28 mouse cellular contexts compared by ENCODE assay signal in the genomic region with DNA sequence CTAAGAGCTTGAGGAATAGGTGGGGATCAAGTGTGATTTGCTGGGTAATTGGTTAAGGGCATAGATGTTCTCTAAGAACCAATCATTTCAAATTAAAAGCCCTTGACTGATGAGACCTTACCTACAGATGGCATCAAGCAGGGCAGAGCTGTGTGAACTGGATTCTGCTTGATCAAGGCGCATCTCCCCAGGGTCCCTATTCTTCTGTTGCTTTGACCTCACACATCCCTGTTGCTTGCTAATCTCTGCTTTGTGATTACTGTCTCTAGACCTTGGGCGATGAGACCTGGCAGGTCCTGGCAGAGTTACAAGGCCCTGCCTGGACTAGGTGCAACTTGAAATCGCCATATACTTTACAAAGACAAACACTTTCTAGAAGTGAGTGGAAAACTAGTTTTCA. TPM values are rescaled to one million over a fixed set of nuclear protein-coding genes. Genes with fewer than 3 reads are reported as not detected.
A peak's percentile ranks its signal among the peaks of the same experiment; 100 is the strongest.
DNase-seq lines count a peak whose midpoint lies in the region; ATAC-seq and TF ChIP-seq lines count a peak whose summit lies in the region.
"Had no signal": no experiment of that assay in that cellular context is flagged by ENCODE, and none has a peak within 500 bp of the region (broad histone marks: within the 10 kb centered on the region; RNA-seq: fewer than 3 reads in every experiment).

No protein-coding gene starts in this region.

- in situ Hi-C loops in ES-E14 (cut with MboI; ENCODE audit: low sequenced_read_pairs in 2 of 2, unreplicated experiment in 2 of 2): no loop called here

- WGBS in heart, embryonic 13.5 days: 47% methylated on average over 3 of the region's 3 CpGs
- WGBS in kidney, postnatal 0 days: 87% methylated on average over 3 of the region's 3 CpGs
- 38% methylated on average over 3 of the region's 3 CpGs for WGBS in forebrain, postnatal 0 days

- intact Hi-C loops in heart, postnatal 25 days (cut with DNase I): loop anchor here (5.0 kb wide), 1 partner anchor 38 kb away; no protein-coding TSS in a partner anchor

- H3K4me1 ChIP-seq in heart, embryonic 13.5 days: peaks cover 31% of the 10 kb centered on the region
- H3K4me1 ChIP-seq in kidney, postnatal 0 days (replicated peaks; ENCODE audit: insufficient read depth, low read length): peaks cover 16% of the 10 kb centered on the region; the same call in 1 of the 2 replicates
- H3K4me1 ChIP-seq in ES-E14 (ENCODE audit: control insufficient read depth in 2 of 2, insufficient read depth in 2 of 2, low read length in 2 of 2, poor library complexity in 1 of 2): peaks cover 0 to 5% of the 10 kb centered on the region in 2 experiments; a peak in 1 of 4 replicates
- H3K4me1 ChIP-seq in forebrain, postnatal 0 days (ENCODE audit: insufficient read depth): no peaks in the 10 kb centered on the region
- H3K4me1 ChIP-seq: forebrain, embryonic 13.5 days; liver, embryonic 12.5 days had no signal

- H3K9ac ChIP-seq in heart, embryonic 13.5 days: no peak overlapping the region
- H3K9ac ChIP-seq in kidney, postnatal 0 days (ENCODE audit: low read depth, low read length): no peak overlapping the region
- no peak overlapping the region for H3K9ac ChIP-seq in ES-E14 (ENCODE audit: insufficient read depth, low read depth, low read length, poor library complexity, severe bottlenecking)
- no peak overlapping the region for H3K9ac ChIP-seq in forebrain, postnatal 0 days
- H3K9ac ChIP-seq: forebrain, embryonic 13.5 days; liver, embryonic 12.5 days; liver, postnatal 0 days; neural tube, embryonic 15.5 days had no signal

- H3K4me3 ChIP-seq in heart, embryonic 13.5 days: no peak overlapping the region
- no peak overlapping the region for H3K4me3 ChIP-seq in kidney, postnatal 0 days (replicated peaks; ENCODE audit: low read depth, low read length)
- no peak overlapping the region for H3K4me3 ChIP-seq in ES-E14 (ENCODE audit: insufficient read depth in 1 of 2, low read depth in 1 of 2, low read length in 2 of 2, poor library complexity in 1 of 2, severe bottlenecking in 1 of 2)
- H3K4me3 ChIP-seq in forebrain, postnatal 0 days (ENCODE audit: low read depth, low read length): no peak overlapping the region
- H3K4me3 ChIP-seq: forebrain, embryonic 13.5 days; liver, embryonic 12.5 days; neural tube, embryonic 15.5 days had no signal

- DNase-seq in heart, postnatal 25 days (ENCODE audit: low spot score): no peak
- DNase-seq in kidney, postnatal 0 days (ENCODE audit: low spot score): no peak
- no peak for DNase-seq in kidney, postnatal 10 days
- peak; percentile 21 for DNase-seq in ES-E14 (ENCODE audit: low read depth, low spot score)
- no peak for DNase-seq in frontal cortex, adult 2 months (ENCODE audit: extremely low spot score in 1 of 2, low spot score in 1 of 2)
- no peak for DNase-seq in forebrain, postnatal 0 days
- DNase-seq: adrenal gland, postnatal 10 days; cerebellum, adult 11 months; cerebellum, adult 9-10 months; cerebellum, postnatal 36 days; heart, postnatal 14 days; kidney, postnatal 4 days; left cerebral cortex, postnatal 4 days; liver, postnatal 0 days; retina, postnatal 1 day; right cerebral cortex, postnatal 14 days; thymus, adult 2 months; thymus, postnatal 36 days had no signal

- no peaks in the 10 kb centered on the region for H3K9me3 ChIP-seq in heart, embryonic 13.5 days
- H3K9me3 ChIP-seq in kidney, postnatal 0 days (replicated peaks; ENCODE audit: low read length): no peaks in the 10 kb centered on the region
- H3K9me3 ChIP-seq in ES-E14 (ENCODE audit: control insufficient read depth, insufficient read depth, low read depth, low read length): no peaks in the 10 kb centered on the region
- H3K9me3 ChIP-seq in forebrain, postnatal 0 days (ENCODE audit: low read length): no peaks in the 10 kb centered on the region
- H3K9me3 ChIP-seq: forebrain, embryonic 13.5 days; heart, embryonic 10.5 days; liver, embryonic 12.5 days; neural tube, embryonic 15.5 days had no signal

- peak overlapping the region; percentile 71 for H3K4me2 ChIP-seq in heart, embryonic 13.5 days
- 0 out of 2 replicates have a peak overlapping the region, but pooled peaks have one; percentile 50 for H3K4me2 ChIP-seq in kidney, postnatal 0 days (ENCODE audit: low read length)
- H3K4me2 ChIP-seq in forebrain, postnatal 0 days (ENCODE audit: low read depth): no peak overlapping the region
- H3K4me2 ChIP-seq: forebrain, embryonic 13.5 days; liver, embryonic 12.5 days had no signal

- no peaks in the 10 kb centered on the region for H3K36me3 ChIP-seq in heart, embryonic 13.5 days
- no peaks in the 10 kb centered on the region for H3K36me3 ChIP-seq in kidney, postnatal 0 days (ENCODE audit: insufficient read depth, low read length)
- H3K36me3 ChIP-seq in ES-E14 (ENCODE audit: control insufficient read depth, insufficient read depth, low read length, poor library complexity, severe bottlenecking): no peaks in the 10 kb centered on the region
- H3K36me3 ChIP-seq in forebrain, postnatal 0 days (ENCODE audit: insufficient read depth): no peaks in the 10 kb centered on the region
- H3K36me3 ChIP-seq: heart, embryonic 10.5 days; liver, embryonic 12.5 days; neural tube, embryonic 15.5 days had no signal

- no peak for TF ChIP-seq CTCF in kidney, postnatal 0 days (IDR thresholded peaks at IDR 0.05; ENCODE audit: low read depth)
- no peak for TF ChIP-seq CTCF in forebrain, postnatal 0 days (IDR thresholded peaks at IDR 0.05; ENCODE audit: low read depth)

- H3K27ac ChIP-seq in heart, embryonic 13.5 days (replicated peaks): no peak overlapping the region
- no peak overlapping the region for H3K27ac ChIP-seq in kidney, postnatal 0 days
- no peak overlapping the region for H3K27ac ChIP-seq in ES-E14 (ENCODE audit: insufficient read depth, low read depth, low read length, poor library complexity, severe bottlenecking)
- no peak overlapping the region for H3K27ac ChIP-seq in forebrain, postnatal 0 days (ENCODE audit: low read depth, low read length)
- H3K27ac ChIP-seq: forebrain, embryonic 13.5 days; heart, embryonic 10.5 days; hindbrain, postnatal 0 days; liver, embryonic 12.5 days; macrophage; neural tube, embryonic 15.5 days had no signal

- ATAC-seq in heart, embryonic 13.5 days (ENCODE audit: extremely low read depth, insufficient number of reproducible peaks, low FRiP score, low TSS enrichment): no peak
- ATAC-seq in kidney, postnatal 0 days (replicated peaks; ENCODE audit: low FRiP score, low read depth): no peak
- no peak for ATAC-seq in forebrain, postnatal 0 days
- ATAC-seq: CD4-positive, CD25-positive, alpha-beta regulatory T cell, adult 4 months; forebrain, embryonic 13.5 days; hindbrain, postnatal 0 days; intestine, postnatal 0 days; liver, embryonic 12.5 days; liver, postnatal 0 days; lung, postnatal 0 days had no signal

- no peaks in the 10 kb centered on the region for H3K27me3 ChIP-seq in heart, embryonic 13.5 days (replicated peaks)
- H3K27me3 ChIP-seq in kidney, postnatal 0 days (ENCODE audit: insufficient read depth, low read length): no peaks in the 10 kb centered on the region
- H3K27me3 ChIP-seq in forebrain, postnatal 0 days (ENCODE audit: insufficient read depth, low read length): peaks cover 21% of the 10 kb centered on the region

TF ChIP-seq in ES-E14, 5 proteins besides CTCF, POLR2A, EP300 and RAD21:
- TF ChIP-seq HCFC1 (IDR thresholded peaks at IDR 0.05; ENCODE audit: borderline replicate concordance, insufficient read depth, low read length): no peak
- TF ChIP-seq ZNF384 (IDR thresholded peaks at IDR 0.05; ENCODE audit: low read depth, low read length): no peak
- TF ChIP-seq ZC3H11A (IDR thresholded peaks at IDR 0.05; ENCODE audit: borderline replicate concordance, low read depth, low read length): no peak
- TF ChIP-seq CHD2 (IDR thresholded peaks at IDR 0.05; ENCODE audit: low read depth, low read length): no peak
- no peak for TF ChIP-seq MAFK (IDR thresholded peaks at IDR 0.05; ENCODE audit: insufficient read depth, low read depth, low read length)

RNA-seq across cellular contexts. Expression of gene Ets1, which starts 9.0 kb away (rescaled TPM):
- polyA plus RNA-seq in heart, embryonic 13.5 days (2015; fragmentation: Nextera tagmentation; extraction: Ambion mirVana): 46.9 and 48.3 TPM in 2 replicates
- 10 to 100 TPM; 64.3 to 67.1 TPM for total RNA-seq in heart, postnatal 25 days (2021)
- polyA plus RNA-seq in kidney, postnatal 0 days (2015; fragmentation: Nextera tagmentation; extraction: Ambion mirVana): 48.1 and 50.2 TPM in 2 replicates
- total RNA-seq in ES-E14 (2012; rRNA removed): 9.7 and 20.9 TPM in 2 replicates
- polyA plus RNA-seq in frontal cortex, adult 2 months (2012; rRNA removed): 7.9 and 11.0 TPM in 2 replicates
- 17.2 and 21.2 TPM in 2 replicates for total RNA-seq in forebrain, postnatal 0 days (2014; rRNA removed)
- polyA plus RNA-seq in forebrain, postnatal 0 days (2015; fragmentation: Nextera tagmentation; extraction: Ambion mirVana): 9.6 and 12.3 TPM in 2 replicates
